In genomic region chr1:72530516-72531196, GRCm38 (mm10) we compare ENCODE assay signal across 30 mouse cellular contexts. TPM values are rescaled to one million over a fixed set of nuclear protein-coding genes. Genes with fewer than 3 reads are reported as not detected.
A peak's percentile ranks its signal among the peaks of the same experiment; 100 is the strongest.
DNase-seq lines count a peak whose midpoint lies in the region; ATAC-seq lines count a peak whose summit lies in the region.
"Had no signal": no experiment of that assay in that cellular context is flagged by ENCODE, and none has a peak within 500 bp of the region (broad histone marks: within the 10 kb centered on the region; RNA-seq: fewer than 3 reads in every experiment).

No protein-coding gene starts in this region.

- H3K4me1 ChIP-seq in hindbrain, embryonic 13.5 days (replicated peaks) = peaks cover 48% of the 10 kb centered on the region
- H3K4me1 ChIP-seq in hindbrain, embryonic 11.5 days (replicated peaks; ENCODE audit: control insufficient read depth, insufficient read depth, low read length) = no peaks in the 10 kb centered on the region
- peaks cover 46% of the 10 kb centered on the region for H3K4me1 ChIP-seq in midbrain, embryonic 16.5 days (ENCODE audit: control insufficient read depth, insufficient read depth, low read length)
- peaks cover 28% of the 10 kb centered on the region for H3K4me1 ChIP-seq in midbrain, embryonic 13.5 days (replicated peaks)
- no peaks in the 10 kb centered on the region; the same call in 1 of the 2 replicates for H3K4me1 ChIP-seq in neural tube, embryonic 14.5 days (ENCODE audit: control insufficient read depth, insufficient read depth, low read length)
- H3K4me1 ChIP-seq: embryonic facial prominence, embryonic 15.5 days; heart, embryonic 13.5 days had no signal

- no peak for ATAC-seq in hindbrain, embryonic 13.5 days (ENCODE audit: low FRiP score)
- ATAC-seq in hindbrain, embryonic 11.5 days (ENCODE audit: low FRiP score) = no peak
- ATAC-seq in midbrain, embryonic 16.5 days = no peak
- ATAC-seq in midbrain, embryonic 13.5 days = no peak
- no peak for ATAC-seq in neural tube, embryonic 14.5 days (ENCODE audit: low read depth)
- no peak for ATAC-seq in CD4-positive, CD25-positive, alpha-beta regulatory T cell, adult 4 months
- ATAC-seq: forebrain, embryonic 13.5 days; intestine, embryonic 16.5 days had no signal

- H3K27me3 ChIP-seq in hindbrain, embryonic 13.5 days = peaks cover 7% of the 10 kb centered on the region; the same call in 1 of the 2 replicates
- peaks cover 4% of the 10 kb centered on the region for H3K27me3 ChIP-seq in hindbrain, embryonic 11.5 days (ENCODE audit: control insufficient read depth, insufficient read depth, low read length)
- H3K27me3 ChIP-seq in midbrain, embryonic 16.5 days (ENCODE audit: control insufficient read depth, insufficient read depth, low read depth, low read length) = no peaks in the 10 kb centered on the region
- peaks cover 16% of the 10 kb centered on the region for H3K27me3 ChIP-seq in midbrain, embryonic 13.5 days
- H3K27me3 ChIP-seq in neural tube, embryonic 14.5 days (ENCODE audit: control insufficient read depth, insufficient read depth, low read length) = no peaks in the 10 kb centered on the region

- H3K27ac ChIP-seq in hindbrain, embryonic 13.5 days = no peak overlapping the region
- no peak overlapping the region for H3K27ac ChIP-seq in hindbrain, embryonic 11.5 days (ENCODE audit: low read depth, low read length)
- no peak overlapping the region; the same call in 1 of the 2 replicates for H3K27ac ChIP-seq in midbrain, embryonic 16.5 days (ENCODE audit: low read length)
- no peak overlapping the region for H3K27ac ChIP-seq in midbrain, embryonic 13.5 days
- H3K27ac ChIP-seq in neural tube, embryonic 14.5 days (ENCODE audit: low read depth, low read length) = no peak overlapping the region
- H3K27ac ChIP-seq: embryonic facial prominence, embryonic 10.5 days; embryonic facial prominence, embryonic 15.5 days; forebrain, embryonic 13.5 days; gastrocnemius, adult 2 months; heart, embryonic 13.5 days; liver, embryonic 14.5 days; macrophage had no signal

- peak overlapping the region; percentile 13; the same call in 1 of the 2 replicates for H3K9ac ChIP-seq in hindbrain, embryonic 13.5 days
- H3K9ac ChIP-seq in hindbrain, embryonic 11.5 days (ENCODE audit: low read depth, low read length) = no peak overlapping the region
- H3K9ac ChIP-seq in midbrain, embryonic 16.5 days (ENCODE audit: low read depth, low read length) = no peak overlapping the region
- H3K9ac ChIP-seq in midbrain, embryonic 13.5 days (replicated peaks) = no peak overlapping the region
- H3K9ac ChIP-seq in neural tube, embryonic 14.5 days (replicated peaks; ENCODE audit: low read depth, low read length) = no peak overlapping the region
- H3K9ac ChIP-seq: embryonic facial prominence, embryonic 15.5 days; forebrain, embryonic 13.5 days; heart, embryonic 13.5 days; liver, embryonic 14.5 days had no signal

- H3K36me3 ChIP-seq in hindbrain, embryonic 13.5 days = no peaks in the 10 kb centered on the region
- H3K36me3 ChIP-seq in hindbrain, embryonic 11.5 days (ENCODE audit: control insufficient read depth, insufficient read depth, low read length) = no peaks in the 10 kb centered on the region
- no peaks in the 10 kb centered on the region for H3K36me3 ChIP-seq in midbrain, embryonic 16.5 days (ENCODE audit: control insufficient read depth, insufficient read depth, low read length)
- H3K36me3 ChIP-seq in midbrain, embryonic 13.5 days = no peaks in the 10 kb centered on the region
- no peaks in the 10 kb centered on the region for H3K36me3 ChIP-seq in neural tube, embryonic 14.5 days (ENCODE audit: control insufficient read depth, insufficient read depth, low read length)
- H3K36me3 ChIP-seq: embryonic facial prominence, embryonic 10.5 days; embryonic facial prominence, embryonic 15.5 days; G1E; heart, embryonic 13.5 days had no signal

- peak overlapping the region; percentile 80 for H3K4me2 ChIP-seq in hindbrain, embryonic 13.5 days
- no peak overlapping the region for H3K4me2 ChIP-seq in hindbrain, embryonic 11.5 days (replicated peaks; ENCODE audit: low read depth, low read length)
- peak overlapping the region; percentile 88 for H3K4me2 ChIP-seq in midbrain, embryonic 16.5 days (ENCODE audit: low read length)
- H3K4me2 ChIP-seq in midbrain, embryonic 13.5 days (replicated peaks) = no peak overlapping the region
- peak overlapping the region; percentile 76; the same call in 1 of the 2 replicates for H3K4me2 ChIP-seq in neural tube, embryonic 14.5 days (ENCODE audit: low read depth, low read length)
- H3K4me2 ChIP-seq: embryonic facial prominence, embryonic 15.5 days; forebrain, embryonic 13.5 days; heart, embryonic 13.5 days had no signal

- 77% methylated on average over 8 of the region's 8 CpGs for WGBS in hindbrain, embryonic 13.5 days
- 83% methylated on average over 8 of the region's 8 CpGs for WGBS in hindbrain, embryonic 11.5 days
- 58% methylated on average over 8 of the region's 8 CpGs for WGBS in midbrain, embryonic 16.5 days
- 64% methylated on average over 8 of the region's 8 CpGs for WGBS in midbrain, embryonic 13.5 days
- 82% methylated on average over 8 of the region's 8 CpGs for WGBS in neural tube, embryonic 14.5 days

- DNase-seq in cerebellum, postnatal 10 days = peak; percentile 42 to 55
- no peak for DNase-seq in cerebellum, postnatal 25 days
- no peak for DNase-seq in hindbrain, embryonic 11.5 days (ENCODE audit: low spot score)
- DNase-seq: adrenal gland, adult 8-10 months; cerebellum, adult 9-10 months; gastrocnemius, adult 2 months; heart, postnatal 10 days; kidney, adult 9 months; kidney, postnatal 10 days; layer of hippocampus, postnatal 36 days; liver; lung, adult 2 months; lung, postnatal 10 days; right cerebral cortex, postnatal 14 days; thymus, postnatal 4 days had no signal

- no peaks in the 10 kb centered on the region for H3K9me3 ChIP-seq in hindbrain, embryonic 13.5 days
- no peaks in the 10 kb centered on the region for H3K9me3 ChIP-seq in hindbrain, embryonic 11.5 days (ENCODE audit: control insufficient read depth, low read length)
- H3K9me3 ChIP-seq in midbrain, embryonic 16.5 days (replicated peaks; ENCODE audit: control insufficient read depth, low read length, poor library complexity, severe bottlenecking) = no peaks in the 10 kb centered on the region
- no peaks in the 10 kb centered on the region for H3K9me3 ChIP-seq in midbrain, embryonic 13.5 days
- H3K9me3 ChIP-seq in neural tube, embryonic 14.5 days (ENCODE audit: control insufficient read depth, low read length) = no peaks in the 10 kb centered on the region
- H3K9me3 ChIP-seq: embryonic facial prominence, embryonic 10.5 days; embryonic facial prominence, embryonic 15.5 days; forebrain, embryonic 13.5 days; G1E; heart, embryonic 13.5 days had no signal

- H3K4me3 ChIP-seq in hindbrain, embryonic 13.5 days = no peak overlapping the region
- H3K4me3 ChIP-seq in hindbrain, embryonic 11.5 days (ENCODE audit: low read depth, low read length) = no peak overlapping the region
- H3K4me3 ChIP-seq in midbrain, embryonic 16.5 days (ENCODE audit: low read depth, low read length) = no peak overlapping the region
- H3K4me3 ChIP-seq in midbrain, embryonic 13.5 days (replicated peaks) = no peak overlapping the region
- no peak overlapping the region for H3K4me3 ChIP-seq in neural tube, embryonic 14.5 days (ENCODE audit: low read depth, low read length)
- H3K4me3 ChIP-seq: embryonic facial prominence, embryonic 10.5 days; embryonic facial prominence, embryonic 15.5 days; forebrain, embryonic 13.5 days; gastrocnemius, adult 2 months; heart, embryonic 13.5 days had no signal

RNA-seq across cellular contexts. Expression of gene March4, which starts 6.1 kb away (rescaled TPM):
- polyA plus RNA-seq in hindbrain, embryonic 13.5 days (2015; fragmentation: Nextera tagmentation; extraction: Ambion mirVana) = 5.6 and 6.5 TPM in 2 replicates
- polyA plus RNA-seq in hindbrain, embryonic 11.5 days (2014; fragmentation: Nextera tagmentation; extraction: Ambion mirVana) = 1.1 and 1.5 TPM in 2 replicates
- polyA plus RNA-seq in midbrain, embryonic 16.5 days (2015; fragmentation: Nextera tagmentation; extraction: Ambion mirVana) = 7.9 and 8.0 TPM in 2 replicates
- 2.5 and 2.7 TPM in 2 replicates for polyA plus RNA-seq in midbrain, embryonic 13.5 days (2015; fragmentation: Nextera tagmentation; extraction: Ambion mirVana)
- polyA plus RNA-seq in neural tube, embryonic 14.5 days (2014; fragmentation: Nextera tagmentation; extraction: Ambion mirVana) = 10.6 and 11.2 TPM in 2 replicates
- polyA plus RNA-seq in CD4-positive, CD25-positive, alpha-beta regulatory T cell, adult 4 months (2017; shearing (Covaris generic)) = not detected
- polyA plus RNA-seq: embryonic facial prominence, embryonic 10.5 days; G1E; heart, embryonic 13.5 days; limb, embryonic 11.5 days; liver, embryonic 14.5 days; macrophage; thymus, postnatal 0 days had no signal

RNA-seq across cellular contexts. Expression of gene Smarcal1, which starts 52.4 kb away (rescaled TPM):
- polyA plus RNA-seq in hindbrain, embryonic 13.5 days (2015; fragmentation: Nextera tagmentation; extraction: Ambion mirVana) = 24.7 and 25.4 TPM in 2 replicates
- polyA plus RNA-seq in hindbrain, embryonic 11.5 days (2014; fragmentation: Nextera tagmentation; extraction: Ambion mirVana) = 32.1 and 33.6 TPM in 2 replicates
- polyA plus RNA-seq in midbrain, embryonic 16.5 days (2015; fragmentation: Nextera tagmentation; extraction: Ambion mirVana) = 30.5 and 31.2 TPM in 2 replicates
- polyA plus RNA-seq in midbrain, embryonic 13.5 days (2015; fragmentation: Nextera tagmentation; extraction: Ambion mirVana) = 25.1 and 29.8 TPM in 2 replicates
- polyA plus RNA-seq in neural tube, embryonic 14.5 days (2014; fragmentation: Nextera tagmentation; extraction: Ambion mirVana) = 28.7 and 29.7 TPM in 2 replicates
- polyA plus RNA-seq in CD4-positive, CD25-positive, alpha-beta regulatory T cell, adult 4 months (2017; shearing (Covaris generic)) = 10 to 100 TPM; 13.9 to 21.5 TPM

Comparison
In these comparisons a context has a peak if more than half of its experiments do, and no peak if none do; other contexts are left out.
1. DNase-seq: peak in cerebellum, postnatal 10 days (2 of 2); none in cerebellum, postnatal 25 days (0 of 2) and hindbrain, embryonic 11.5 days (single experiment).
2. H3K4me2 ChIP-seq: peak in hindbrain, embryonic 13.5 days (single experiment), midbrain, embryonic 16.5 days (single experiment) and neural tube, embryonic 14.5 days (single experiment); none in hindbrain, embryonic 11.5 days (single experiment) and midbrain, embryonic 13.5 days (single experiment).